Mouse (Mus musculus) cerebellum, postnatal 10 days (tissue): Measurements from ENCODE around the gene Mrpl22.
A peak's percentile ranks its signal among the peaks of the same experiment; 100 is the strongest.
"Not testable (repeated sequence)": the region's sequence is repeated elsewhere in the genome, so short reads cannot be mapped to it uniquely, and the experiment has no call there.

Experiments used
- DNase-seq, 2 experiments: peaks; one replicate each; pipeline ENCODE4 v3.0.0; 2021; ENCODE audit warnings: mixed read lengths in 2 of 2

Gene Mrpl22

GRCm38 (mm10) chr11:58183579-58183978 lies 12.1 kb downstream of the Mrpl22 start:
- no peak for DNase-seq

DNA sequence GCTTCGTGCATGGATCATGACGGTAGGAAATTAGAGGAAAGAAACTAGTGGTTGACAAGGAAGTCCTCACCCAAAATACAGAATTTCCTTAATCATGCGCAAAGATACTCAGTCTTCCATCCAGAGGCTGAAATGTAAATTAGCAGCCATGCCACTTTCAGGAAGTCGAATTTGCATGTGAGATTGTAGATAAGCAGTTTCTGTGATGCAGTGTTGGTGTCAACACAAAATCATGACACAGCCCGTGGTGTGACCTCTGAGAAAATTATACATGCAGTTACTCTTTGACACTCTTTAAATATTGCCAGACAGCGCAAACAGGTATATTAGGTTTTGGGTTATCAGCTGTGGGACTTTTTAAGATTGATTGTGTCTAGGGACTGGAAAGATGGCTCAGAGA lies 18.2 kb downstream of the Mrpl22 start:
- DNase-seq: no peak

DNA sequence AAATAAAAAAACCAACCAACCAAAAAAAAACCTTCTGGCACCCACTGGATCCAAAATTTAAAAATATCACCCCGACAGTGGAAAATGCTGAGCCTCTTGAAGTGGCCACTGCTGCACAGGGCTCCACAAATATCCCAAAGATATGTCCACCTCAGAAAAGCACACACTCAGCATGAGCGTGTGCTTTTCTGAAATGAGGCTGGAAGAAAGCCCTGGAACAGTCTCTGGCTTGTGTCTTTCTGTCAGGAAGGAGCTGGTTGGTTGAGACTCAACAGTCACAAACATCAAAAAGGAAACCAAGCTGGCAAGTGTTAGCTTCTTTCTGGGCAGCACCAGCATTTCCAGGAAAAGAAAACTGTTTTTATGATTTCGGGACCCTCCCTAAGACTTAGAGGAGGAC lies 21.9 kb downstream of the Mrpl22 start:
- DNase-seq: no peak

- no peak for DNase-seq
Observed at GRCm38 (mm10) chr11:58193860-58194520, 22.5 kb downstream of the Mrpl22 start.

DNA sequence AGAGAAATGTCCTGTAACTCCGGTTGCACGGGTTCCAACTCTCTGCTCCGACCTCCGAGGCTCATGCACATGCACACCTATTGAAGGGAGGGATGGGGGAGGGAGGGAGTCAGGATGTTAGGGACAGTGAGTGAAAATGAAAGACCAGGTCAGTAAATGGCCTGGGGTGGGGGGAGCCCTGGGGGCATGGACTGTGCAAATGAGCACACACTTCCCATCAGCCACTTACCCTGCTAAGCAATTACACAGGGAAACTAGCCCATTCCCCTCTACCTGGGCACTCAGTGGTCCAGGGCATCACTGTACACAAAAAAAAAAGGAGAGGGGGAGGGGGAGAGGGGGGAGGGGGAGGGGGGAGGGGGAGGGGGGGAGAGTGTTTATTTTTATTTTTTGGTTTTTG lies 27.2 kb downstream of the Mrpl22 start:
- DNase-seq: no peak

GRCm38 (mm10) chr11:58199229-58200037 lies 28.0 kb downstream of the Mrpl22 start, which contains the start of the genes Igtp and Irgm2:
Igtp (plus strand) TSS chr11:58199556.
Irgm2 (plus strand) TSS chr11:58199618.
- DNase-seq: peak; percentile 42 to 57

GRCm38 (mm10) chr11:58200226-58200625 lies 28.8 kb downstream of the Mrpl22 start:
- no peak for DNase-seq

GRCm38 (mm10) chr11:58201052-58201451 lies 29.6 kb downstream of the Mrpl22 start:
- DNase-seq: peak; percentile 56 to 71

DNA sequence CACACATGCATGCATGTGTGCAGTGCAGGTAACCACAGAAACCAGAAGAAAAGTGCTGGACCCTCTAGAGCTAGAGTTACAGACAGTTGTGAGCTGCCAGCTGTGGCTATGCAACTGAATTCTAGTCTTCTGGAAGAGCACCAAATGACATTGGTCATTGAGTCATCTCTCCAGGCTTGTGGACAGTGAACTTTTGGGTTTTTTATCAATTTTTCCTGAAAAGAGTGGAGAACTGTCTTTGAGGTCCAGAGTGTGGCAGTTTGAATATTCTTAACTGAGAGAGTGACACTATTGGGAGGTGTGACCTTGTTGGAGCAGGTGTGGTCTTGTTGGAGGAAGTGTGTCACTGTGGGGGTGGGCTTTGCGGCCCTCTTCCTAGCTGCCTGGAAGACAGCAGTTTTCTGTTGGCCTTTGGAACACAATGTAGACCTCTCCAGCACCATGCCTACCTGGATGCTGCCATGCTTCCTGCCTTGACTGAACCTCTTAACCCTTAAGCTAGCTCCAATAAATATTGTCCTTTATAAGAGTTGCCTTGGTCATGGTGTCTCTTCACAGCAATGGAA lies 38.9 kb downstream of the Mrpl22 start:
- DNase-seq: no peak

GRCm38 (mm10) chr11:58211062-58211681 lies 39.7 kb downstream of the Mrpl22 start:
- no peak for DNase-seq

DNA sequence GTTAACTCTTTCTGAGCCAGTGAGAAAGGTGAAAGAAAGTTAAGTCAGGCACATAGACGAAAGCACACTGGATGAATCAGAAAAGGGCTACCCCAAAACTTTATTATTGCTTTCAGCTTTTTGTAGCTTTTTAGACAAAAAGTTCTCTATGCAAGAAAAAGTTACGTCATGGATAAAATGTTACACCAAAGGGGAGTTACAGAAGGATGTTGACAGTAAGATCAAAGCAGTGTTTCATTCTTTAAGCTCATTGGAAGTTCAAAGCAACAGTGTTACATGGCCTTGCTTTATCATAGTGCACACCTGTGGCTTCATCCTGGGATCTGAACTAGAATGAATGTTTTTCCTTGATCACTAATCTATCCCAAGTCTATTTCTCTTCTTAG lies 40.2 kb downstream of the Mrpl22 start:
- no peak for DNase-seq

GRCm38 (mm10) chr11:58213673-58214342 lies 42.3 kb downstream of the Mrpl22 start:
- DNase-seq: no peak

GRCm38 (mm10) chr11:58214391-58215048 lies 43.1 kb downstream of the Mrpl22 start:
- peak; percentile 23 to 52 for DNase-seq

GRCm38 (mm10) chr11:58215049-58215430 lies 43.6 kb downstream of the Mrpl22 start:
- not testable (repeated sequence) for DNase-seq

DNA sequence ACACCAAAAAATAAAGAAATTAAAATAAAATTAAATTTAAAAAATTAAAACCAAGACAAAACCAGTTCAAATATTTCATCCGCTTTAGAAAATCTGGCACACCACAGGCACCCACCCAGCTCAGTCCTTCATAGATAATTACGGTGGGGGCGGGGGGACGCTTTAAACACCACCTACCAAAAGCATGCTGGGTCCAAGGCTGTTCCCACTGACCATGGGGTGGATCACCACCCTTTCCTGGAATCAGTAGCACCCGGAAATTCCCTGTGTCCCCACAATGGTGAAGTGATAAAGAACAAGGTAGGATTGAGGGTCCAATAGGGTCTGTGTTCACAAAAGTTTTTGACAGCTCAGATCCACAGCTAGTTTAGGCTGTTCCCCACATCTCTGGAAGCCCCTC lies 44.4 kb downstream of the Mrpl22 start:
- DNase-seq: no peak

DNA sequence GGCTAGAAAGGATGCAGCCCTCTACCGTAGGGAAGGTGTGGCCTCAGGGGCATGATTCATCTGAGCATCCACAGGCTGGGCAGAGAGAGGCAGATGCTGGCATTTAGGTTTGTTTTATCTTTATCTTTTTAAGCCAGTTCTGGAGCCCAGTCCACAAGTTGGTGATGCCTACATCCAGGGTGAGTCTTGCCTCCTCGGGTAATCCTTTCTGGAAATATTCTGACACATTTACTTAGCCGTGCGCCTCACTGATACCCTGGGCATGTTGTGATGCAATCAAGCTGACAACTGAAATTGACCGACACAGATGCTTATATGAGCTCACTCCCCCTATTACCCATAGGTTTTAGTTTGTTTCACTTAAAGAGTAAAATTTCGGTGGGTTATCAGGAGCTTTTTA lies 45.4 kb downstream of the Mrpl22 start:
- DNase-seq: no peak

- peak; percentile 67 to 79 for DNase-seq
Observed at GRCm38 (mm10) chr11:58223751-58224150, 52.3 kb downstream of the Mrpl22 start.

DNA sequence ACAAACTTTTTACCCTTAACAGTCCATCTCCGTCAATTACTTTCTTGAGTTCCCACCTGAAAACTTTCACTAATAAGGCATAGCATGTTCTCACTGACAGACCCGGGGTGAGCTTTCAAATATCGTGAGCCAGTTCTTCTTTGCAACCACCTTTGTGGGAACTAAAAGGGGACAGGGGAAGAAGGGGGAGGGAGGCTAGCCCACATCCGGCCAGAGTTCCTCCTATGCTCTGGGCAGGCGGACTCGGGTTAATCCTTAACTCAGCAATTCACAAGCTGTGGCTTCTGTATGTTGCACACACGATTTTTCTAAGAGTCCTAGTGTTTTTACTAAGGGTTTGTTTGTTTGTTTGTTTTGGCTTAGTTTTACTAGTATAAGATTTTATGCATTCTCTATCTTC lies 52.9 kb downstream of the Mrpl22 start:
- DNase-seq: no peak

- DNase-seq: not testable (repeated sequence)
Observed at GRCm38 (mm10) chr11:58224872-58225271, 53.4 kb downstream of the Mrpl22 start.

DNA sequence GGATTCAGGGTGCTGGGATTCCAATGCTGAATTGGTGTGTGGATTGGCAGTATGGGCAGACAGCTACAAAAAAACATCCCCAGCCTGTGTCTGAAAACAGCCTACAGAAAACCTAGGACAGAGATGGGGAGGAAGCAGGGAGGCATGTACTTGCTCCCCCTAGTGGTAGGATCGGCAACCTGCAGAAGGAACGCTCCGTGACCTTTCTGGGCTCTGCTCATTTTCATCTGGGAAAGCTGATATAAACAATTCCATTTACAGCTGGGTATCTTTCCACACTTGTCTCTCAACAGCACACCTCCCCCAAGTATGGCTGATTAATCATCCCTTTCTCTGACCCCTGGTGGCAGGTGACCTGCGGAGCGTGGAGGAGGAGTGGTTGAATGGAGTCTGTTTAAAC lies 54.2 kb downstream of the Mrpl22 start:
- DNase-seq: peak; percentile 76 to 85

DNA sequence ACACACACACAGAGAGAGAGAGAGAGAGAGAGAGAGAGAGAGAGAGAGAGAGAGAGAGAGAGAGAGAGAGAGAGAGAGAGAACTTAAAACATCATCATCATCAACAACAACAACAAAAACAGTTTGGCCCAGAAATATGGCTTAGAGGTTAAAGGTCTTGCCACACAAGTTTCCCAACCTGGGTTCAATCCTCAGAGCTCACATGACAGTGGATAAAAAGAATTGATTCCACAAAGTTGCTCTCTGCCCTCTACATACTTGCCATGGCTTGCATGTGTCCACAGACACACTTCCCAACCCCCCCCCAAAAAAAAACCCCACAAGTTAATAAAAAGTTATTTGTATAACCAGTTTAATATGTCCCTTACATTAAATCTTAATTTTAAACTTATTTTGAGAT lies 55.0 kb downstream of the Mrpl22 start:
- no peak for DNase-seq

GRCm38 (mm10) chr11:58228021-58228420 lies 56.6 kb downstream of the Mrpl22 start:
- DNase-seq: not testable (repeated sequence)
